7 mouse cellular contexts compared by ENCODE assay signal in genomic region chr17:64604163-64604562, GRCm38 (mm10). TPM values are rescaled to one million over a fixed set of nuclear protein-coding genes. Genes with fewer than 3 reads are reported as not detected.
A peak's percentile ranks its signal among the peaks of the same experiment; 100 is the strongest.
DNase-seq lines count a peak whose midpoint lies in the region; ATAC-seq lines count a peak whose summit lies in the region.

No protein-coding gene starts in this region.

- no peaks in the 10 kb centered on the region for H3K27me3 ChIP-seq in lung, embryonic 16.5 days (ENCODE audit: control insufficient read depth, insufficient read depth, low read depth, low read length)
- no peaks in the 10 kb centered on the region for H3K27me3 ChIP-seq in midbrain, embryonic 15.5 days (replicated peaks)

- no peak overlapping the region; the same call in 1 of the 2 replicates for H3K27ac ChIP-seq in lung, embryonic 16.5 days (ENCODE audit: low read length)
- no peak overlapping the region for H3K27ac ChIP-seq in midbrain, embryonic 15.5 days

- no peaks in the 10 kb centered on the region for H3K36me3 ChIP-seq in lung, embryonic 16.5 days (ENCODE audit: control insufficient read depth, insufficient read depth, low read length)
- H3K36me3 ChIP-seq in midbrain, embryonic 15.5 days (replicated peaks), result no peaks in the 10 kb centered on the region

- ATAC-seq in lung, embryonic 16.5 days (ENCODE audit: low read depth), result no peak
- no peak for ATAC-seq in midbrain, embryonic 15.5 days (replicated peaks)

- H3K4me1 ChIP-seq in lung, embryonic 16.5 days (replicated peaks; ENCODE audit: control insufficient read depth, insufficient read depth, low read length), result peaks cover 33% of the 10 kb centered on the region
- H3K4me1 ChIP-seq in midbrain, embryonic 15.5 days, result peaks cover 46% of the 10 kb centered on the region

- DNase-seq in lung, adult 18-20 months, result no peak
- DNase-seq in induced T-regulatory cell, adult 2 months (ENCODE audit: low read depth), result peak; percentile 49
- peak; percentile 78 for DNase-seq in thymus, postnatal 14 days
- DNase-seq in retina, embryonic 14.5 days (ENCODE audit: low spot score), result no peak
- no peak for DNase-seq in cerebellum, adult 11 months

- peak overlapping the region; percentile 86; the same call in 1 of the 2 replicates for H3K4me2 ChIP-seq in lung, embryonic 16.5 days (ENCODE audit: low read depth, low read length)
- H3K4me2 ChIP-seq in midbrain, embryonic 15.5 days, result peak overlapping the region; percentile 98

- no peak overlapping the region for H3K9ac ChIP-seq in lung, embryonic 16.5 days (ENCODE audit: low read length)
- no peak overlapping the region for H3K9ac ChIP-seq in midbrain, embryonic 15.5 days

- no peak overlapping the region for H3K4me3 ChIP-seq in lung, embryonic 16.5 days (ENCODE audit: low read length)
- no peak overlapping the region for H3K4me3 ChIP-seq in midbrain, embryonic 15.5 days

- H3K9me3 ChIP-seq in lung, embryonic 16.5 days (ENCODE audit: control insufficient read depth, low read length), result no peaks in the 10 kb centered on the region
- H3K9me3 ChIP-seq in midbrain, embryonic 15.5 days, result no peaks in the 10 kb centered on the region

- WGBS in lung, embryonic 16.5 days, result 59% methylated on average over 5 of the region's 5 CpGs
- 79% methylated on average over 5 of the region's 5 CpGs for WGBS in midbrain, embryonic 15.5 days

RNA-seq across cellular contexts. Expression of gene Man2a1, which starts 3.6 kb away (rescaled TPM):
- polyA plus RNA-seq in lung, embryonic 16.5 days (2015; fragmentation: Nextera tagmentation; extraction: Ambion mirVana), result 8.8 and 10.1 TPM in 2 replicates
- 6.0 and 6.1 TPM in 2 replicates for polyA plus RNA-seq in midbrain, embryonic 15.5 days (2015; fragmentation: Nextera tagmentation; extraction: Ambion mirVana)

Comparison
In these comparisons a context has a peak if more than half of its experiments do, and no peak if none do; other contexts are left out.
1. DNase-seq: peak in induced T-regulatory cell, adult 2 months (single experiment) and thymus, postnatal 14 days (single experiment); none in lung, adult 18-20 months (0 of 2), retina, embryonic 14.5 days (single experiment) and cerebellum, adult 11 months (single experiment).